In the genomic region with DNA sequence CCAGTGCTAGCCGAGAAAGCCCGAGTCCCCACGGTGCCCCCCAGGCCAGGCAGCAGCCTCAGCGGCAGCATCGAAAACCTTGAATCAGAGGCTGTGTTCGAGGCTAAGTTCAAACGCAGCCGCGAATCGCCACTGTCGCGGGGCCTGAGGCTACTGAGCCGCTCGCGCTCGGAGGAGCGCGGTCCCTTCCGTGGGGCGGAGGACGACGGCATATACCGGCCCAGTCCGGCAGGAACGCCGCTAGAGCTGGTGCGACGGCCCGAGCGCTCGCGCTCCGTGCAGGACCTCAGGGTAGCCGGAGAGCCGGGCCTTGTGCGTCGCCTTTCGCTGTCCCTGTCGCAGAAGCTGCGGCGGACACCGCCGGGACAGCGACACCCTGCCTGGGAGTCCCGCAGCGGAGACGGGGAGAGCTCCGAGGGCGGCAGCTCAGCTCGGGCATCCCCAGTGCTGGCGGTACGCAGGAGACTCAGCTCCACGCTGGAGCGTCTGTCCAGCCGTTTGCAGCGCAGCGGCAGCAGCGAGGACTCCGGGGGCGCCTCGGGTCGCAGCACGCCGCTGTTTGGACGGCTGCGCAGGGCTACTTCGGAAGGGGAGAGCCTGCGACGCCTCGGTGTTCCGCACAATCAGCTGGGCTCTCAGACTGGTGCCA, we compare ENCODE assay signal across 9 mouse cellular contexts. TPM values are rescaled to one million over a fixed set of nuclear protein-coding genes. Genes with fewer than 3 reads are reported as not detected.
DNase-seq lines count a peak whose midpoint lies in the region; ATAC-seq and TF ChIP-seq lines count a peak whose summit lies in the region.
"Had no signal": no experiment of that assay in that cellular context is flagged by ENCODE, and none has a peak within 500 bp of the region (broad histone marks: within the 10 kb centered on the region; RNA-seq: fewer than 3 reads in every experiment).

No protein-coding gene starts in this region.

- no peak for TF ChIP-seq CTCF in lung, embryonic 14.5 days (IDR thresholded peaks at IDR 0.05; ENCODE audit: low read depth)

- peak; percentile 73 for ATAC-seq in lung, embryonic 14.5 days (ENCODE audit: insufficient read depth)
- ATAC-seq in embryonic facial prominence, embryonic 13.5 days (ENCODE audit: insufficient number of reproducible peaks, insufficient read depth, low FRiP score, low TSS enrichment, low read depth): no peak
- peak; percentile 66 for ATAC-seq in kidney, embryonic 15.5 days (replicated peaks; ENCODE audit: low FRiP score)
- peak; percentile 31; the same call in 1 of the 2 replicates for ATAC-seq in midbrain, embryonic 12.5 days (ENCODE audit: low FRiP score, low read depth)

- 0 out of 2 replicates have a peak, but pooled peaks cover 6% of the 10 kb centered on the region for H3K4me1 ChIP-seq in lung, embryonic 14.5 days (ENCODE audit: insufficient read depth)
- H3K4me1 ChIP-seq in embryonic facial prominence, embryonic 13.5 days: peaks cover 22% of the 10 kb centered on the region
- H3K4me1 ChIP-seq in kidney, embryonic 15.5 days: peaks cover 37% of the 10 kb centered on the region
- H3K4me1 ChIP-seq in midbrain, embryonic 12.5 days: peaks cover 31% of the 10 kb centered on the region

- H3K9ac ChIP-seq in lung, embryonic 14.5 days: peak overlapping the region; percentile 38
- H3K9ac ChIP-seq in embryonic facial prominence, embryonic 13.5 days: peak overlapping the region; percentile 64
- peak overlapping the region; percentile 41; the same call in 1 of the 2 replicates for H3K9ac ChIP-seq in kidney, embryonic 15.5 days
- H3K9ac ChIP-seq in midbrain, embryonic 12.5 days (replicated peaks): peak overlapping the region; percentile 43

- peaks cover 47% of the 10 kb centered on the region for H3K27me3 ChIP-seq in lung, embryonic 14.5 days (ENCODE audit: insufficient read depth, low read length)
- H3K27me3 ChIP-seq in embryonic facial prominence, embryonic 13.5 days: peaks cover 57% of the 10 kb centered on the region
- H3K27me3 ChIP-seq in kidney, embryonic 15.5 days: peaks cover 58% of the 10 kb centered on the region
- H3K27me3 ChIP-seq in midbrain, embryonic 12.5 days: peaks cover 62% of the 10 kb centered on the region

- H3K36me3 ChIP-seq in lung, embryonic 14.5 days (ENCODE audit: insufficient read depth): peaks cover 21% of the 10 kb centered on the region; the same call in 1 of the 2 replicates
- H3K36me3 ChIP-seq in embryonic facial prominence, embryonic 13.5 days: peaks cover 10% of the 10 kb centered on the region; the same call in 1 of the 2 replicates
- H3K36me3 ChIP-seq in kidney, embryonic 15.5 days: peaks cover 24% of the 10 kb centered on the region
- H3K36me3 ChIP-seq in midbrain, embryonic 12.5 days: no peaks in the 10 kb centered on the region

- DNase-seq in lung, embryonic 14.5 days: peak; percentile 75
- DNase-seq in lung, adult 18-20 months: no peak
- DNase-seq in thymus, postnatal 4 days: no peak
- DNase-seq in gastrocnemius, postnatal 25 days: no peak
- DNase-seq in spleen, postnatal 10 days (ENCODE audit: low spot score in 2 of 2): no peak

- H3K4me2 ChIP-seq in lung, embryonic 14.5 days: peak overlapping the region; percentile 65
- H3K4me2 ChIP-seq in embryonic facial prominence, embryonic 13.5 days: peak overlapping the region; percentile 70
- peak overlapping the region; percentile 70 for H3K4me2 ChIP-seq in kidney, embryonic 15.5 days
- H3K4me2 ChIP-seq in midbrain, embryonic 12.5 days (replicated peaks): peak overlapping the region; percentile 62

- H3K27ac ChIP-seq in lung, embryonic 14.5 days (ENCODE audit: low read depth): no peak overlapping the region
- H3K27ac ChIP-seq in embryonic facial prominence, embryonic 13.5 days: no peak overlapping the region
- H3K27ac ChIP-seq in kidney, embryonic 15.5 days: 0 out of 2 replicates have a peak overlapping the region, but pooled peaks have one; percentile 37
- peak overlapping the region; percentile 64 for H3K27ac ChIP-seq in midbrain, embryonic 12.5 days (replicated peaks)

- H3K4me3 ChIP-seq in lung, embryonic 14.5 days (ENCODE audit: low read depth, low read length): peak overlapping the region; percentile 36
- H3K4me3 ChIP-seq in embryonic facial prominence, embryonic 13.5 days: peak overlapping the region; percentile 41
- H3K4me3 ChIP-seq in kidney, embryonic 15.5 days (replicated peaks): peak overlapping the region; percentile 40
- peak overlapping the region; percentile 42 for H3K4me3 ChIP-seq in midbrain, embryonic 12.5 days

- WGBS in lung, embryonic 14.5 days: 1% methylated on average over 71 of the region's 71 CpGs
- 1% methylated on average over 71 of the region's 71 CpGs for WGBS in embryonic facial prominence, embryonic 13.5 days
- WGBS in kidney, embryonic 15.5 days: 2% methylated on average over 71 of the region's 71 CpGs
- WGBS in midbrain, embryonic 12.5 days: 1% methylated on average over 71 of the region's 71 CpGs

- H3K9me3 ChIP-seq in lung, embryonic 14.5 days (ENCODE audit: low read depth, low read length): no peaks in the 10 kb centered on the region
- H3K9me3 ChIP-seq in embryonic facial prominence, embryonic 13.5 days: no peaks in the 10 kb centered on the region
- no peaks in the 10 kb centered on the region for H3K9me3 ChIP-seq in kidney, embryonic 15.5 days (replicated peaks)
- H3K9me3 ChIP-seq in midbrain, embryonic 12.5 days: no peaks in the 10 kb centered on the region

RNA-seq across cellular contexts. Expression of a gene that starts 12.8 kb away (rescaled TPM):
- polyA plus RNA-seq in lung, embryonic 14.5 days (2014; fragmentation: Nextera tagmentation; extraction: Ambion mirVana): 61.2 and 67.3 TPM in 2 replicates
- polyA plus RNA-seq in embryonic facial prominence, embryonic 13.5 days (2015; fragmentation: Nextera tagmentation; extraction: Ambion mirVana): 74.2 and 83.0 TPM in 2 replicates
- polyA plus RNA-seq in kidney, embryonic 15.5 days (2015; fragmentation: Nextera tagmentation; extraction: Ambion mirVana): 74.7 and 78.7 TPM in 2 replicates
- 59.7 and 69.4 TPM in 2 replicates for polyA plus RNA-seq in midbrain, embryonic 12.5 days (2016; fragmentation: Nextera tagmentation; extraction: Ambion mirVana)
- total RNA-seq in gastrocnemius, postnatal 25 days (2021): 10 to 100 TPM; 32.0 to 37.2 TPM

RNA-seq across cellular contexts. Expression of a gene that starts 27.3 kb away (rescaled TPM):
- 0.12 and 0.18 TPM in 2 replicates for polyA plus RNA-seq in lung, embryonic 14.5 days (2014; fragmentation: Nextera tagmentation; extraction: Ambion mirVana)
- polyA plus RNA-seq in embryonic facial prominence, embryonic 13.5 days (2015; fragmentation: Nextera tagmentation; extraction: Ambion mirVana): 0.30 and 0.45 TPM in 2 replicates
- polyA plus RNA-seq in kidney, embryonic 15.5 days (2015; fragmentation: Nextera tagmentation; extraction: Ambion mirVana): 1.5 and 2.1 TPM in 2 replicates
- polyA plus RNA-seq in midbrain, embryonic 12.5 days (2016; fragmentation: Nextera tagmentation; extraction: Ambion mirVana): 45.0 and 47.7 TPM in 2 replicates
- not detected for total RNA-seq in gastrocnemius, postnatal 25 days (2021)
- total RNA-seq: liver, adult 2 months had no signal
- polyA plus RNA-seq: liver, adult 2 months had no signal

RNA-seq across cellular contexts. Expression of a gene that starts 47.9 kb away (rescaled TPM):
- 40.1 and 44.7 TPM in 2 replicates for polyA plus RNA-seq in lung, embryonic 14.5 days (2014; fragmentation: Nextera tagmentation; extraction: Ambion mirVana)
- polyA plus RNA-seq in embryonic facial prominence, embryonic 13.5 days (2015; fragmentation: Nextera tagmentation; extraction: Ambion mirVana): 16.1 and 17.0 TPM in 2 replicates
- polyA plus RNA-seq in kidney, embryonic 15.5 days (2015; fragmentation: Nextera tagmentation; extraction: Ambion mirVana): 45.1 and 53.9 TPM in 2 replicates
- 12.9 and 14.5 TPM in 2 replicates for polyA plus RNA-seq in midbrain, embryonic 12.5 days (2016; fragmentation: Nextera tagmentation; extraction: Ambion mirVana)
- total RNA-seq in gastrocnemius, postnatal 25 days (2021): 100 to 1,000 TPM; 200 to 244 TPM

RNA-seq across cellular contexts. Expression of a gene that starts 56.2 kb away (rescaled TPM):
- 32.8 and 35.1 TPM in 2 replicates for polyA plus RNA-seq in lung, embryonic 14.5 days (2014; fragmentation: Nextera tagmentation; extraction: Ambion mirVana)
- polyA plus RNA-seq in embryonic facial prominence, embryonic 13.5 days (2015; fragmentation: Nextera tagmentation; extraction: Ambion mirVana): 30.6 and 31.5 TPM in 2 replicates
- 35.5 and 40.6 TPM in 2 replicates for polyA plus RNA-seq in kidney, embryonic 15.5 days (2015; fragmentation: Nextera tagmentation; extraction: Ambion mirVana)
- polyA plus RNA-seq in midbrain, embryonic 12.5 days (2016; fragmentation: Nextera tagmentation; extraction: Ambion mirVana): 35.9 and 36.3 TPM in 2 replicates
- total RNA-seq in gastrocnemius, postnatal 25 days (2021): 1 to 10 TPM; 5.5 to 7.9 TPM

RNA-seq across cellular contexts. Expression of a gene that starts 56.4 kb away (rescaled TPM):
- 0.26 and 0.72 TPM in 2 replicates for polyA plus RNA-seq in lung, embryonic 14.5 days (2014; fragmentation: Nextera tagmentation; extraction: Ambion mirVana)
- polyA plus RNA-seq in embryonic facial prominence, embryonic 13.5 days (2015; fragmentation: Nextera tagmentation; extraction: Ambion mirVana): 1.1 and 1.5 TPM in 2 replicates
- polyA plus RNA-seq in kidney, embryonic 15.5 days (2015; fragmentation: Nextera tagmentation; extraction: Ambion mirVana): 0.63 and 1.2 TPM in 2 replicates
- polyA plus RNA-seq in midbrain, embryonic 12.5 days (2016; fragmentation: Nextera tagmentation; extraction: Ambion mirVana): 26.5 and 27.6 TPM in 2 replicates
- under 1 TPM; 0.36 to 0.43 TPM for total RNA-seq in gastrocnemius, postnatal 25 days (2021)

Comparison
In these comparisons a context has a peak if more than half of its experiments do, and no peak if none do; other contexts are left out.
1. H3K27ac ChIP-seq: peak in kidney, embryonic 15.5 days (single experiment) and midbrain, embryonic 12.5 days (single experiment); none in lung, embryonic 14.5 days (single experiment) and embryonic facial prominence, embryonic 13.5 days (single experiment).
2. RNA of a gene that starts 27.3 kb away (polyA plus RNA-seq): 45.0 to 47.7 TPM in midbrain, embryonic 12.5 days; 1.5 to 2.1 TPM in kidney, embryonic 15.5 days, 0.30 to 0.45 TPM in embryonic facial prominence, embryonic 13.5 days and 0.12 to 0.18 TPM in lung, embryonic 14.5 days; every median in the first group is over 10 times any median in the second.
3. Peak in every context shown above with its lines, with median percentiles within 50 percentile points of each other: H3K4me2 ChIP-seq, H3K4me3 ChIP-seq and H3K9ac ChIP-seq.